Mouse (Mus musculus) liver, embryonic 11.5 days (tissue): ENCODE measurements around the gene Tmem63a. TPM values are rescaled to one million over a fixed set of nuclear protein-coding genes. Genes with fewer than 3 reads are reported as not detected.

Experiments used
- ATAC-seq: fragments of 200-750 bp; cut with Nextera tagmentation; replicated peaks from 2 replicates; pipeline ENCODE4 v1.8.0; 2017; ENCODE audit warnings: moderate number of reproducible peaks, mild to moderate bottlenecking, moderate TSS enrichment, moderate library complexity; ENCODE audit not compliant: low FRiP score
- DNase-seq: peaks from one replicate; pipeline ENCODE4 v3.0.0-alpha.2; 2017; ENCODE audit warnings: low spot score
- H3K27ac ChIP-seq: fragments of 300-500 bp; sonication (generic); 2 replicates; pipeline ENCODE4 v1.5.1; 2014; ENCODE audit warnings: mild to moderate bottlenecking, low read depth, low read length, control low read depth
- H3K27me3 ChIP-seq: fragments of 300-500 bp; sonication (generic); replicated peaks from 2 replicates; pipeline ENCODE4 v1.6.1; 2014; ENCODE audit warnings: low read length, mixed read lengths; ENCODE audit not compliant: control insufficient read depth, insufficient read depth
- H3K36me3 ChIP-seq: fragments of 300-500 bp; sonication (generic); 2 replicates; pipeline ENCODE4 v1.6.1; 2014; ENCODE audit warnings: mild to moderate bottlenecking, low read length, moderate library complexity, mixed read lengths; ENCODE audit not compliant: control insufficient read depth, insufficient read depth
- H3K4me1 ChIP-seq: fragments of 300-500 bp; sonication (generic); replicated peaks from 2 replicates; pipeline ENCODE4 v1.6.1; 2014; ENCODE audit warnings: low read length, mixed read lengths; ENCODE audit not compliant: control insufficient read depth, insufficient read depth
- H3K4me2 ChIP-seq: fragments of 300-500 bp; sonication (generic); 2 replicates; pipeline ENCODE4 v1.6.1; 2014; ENCODE audit warnings: mild to moderate bottlenecking, control low read depth, moderate library complexity
- H3K4me3 ChIP-seq: fragments of 300-500 bp; sonication (generic); 2 replicates; pipeline ENCODE4 v1.5.1; 2014; ENCODE audit warnings: low read depth, low read length, control low read depth
- H3K9ac ChIP-seq: fragments of 300-500 bp; sonication (generic); 2 replicates; pipeline ENCODE4 v1.6.1; 2014; ENCODE audit warnings: low read depth, low read length, control low read depth
- H3K9me3 ChIP-seq: fragments of 300-500 bp; sonication (generic); 2 replicates; pipeline ENCODE4 v1.6.1; 2016; ENCODE audit warnings: low read length, inconsistent platforms, mixed read lengths; ENCODE audit not compliant: control insufficient read depth
- WGBS: fragments of 180-500 bp; shearing (Covaris S2); extraction: QIAGEN DNeasy Blood & Tissue Kit; methylation state at CpG from one replicate; pipeline ENCODE4 v1.1.7; 2014; 5-methylcytosine and 5-hydroxymethylcytosine counted together
- polyA plus RNA-seq: library from polyadenylated mRNA; unstranded; fragments of >200 nt; fragmentation: Nextera tagmentation; extraction: Ambion mirVana; gene quantifications from 2 replicates; pipeline ENCODE4 v1.2.1, GENCODE M21; 2014

Tmem63a gene
- polyA plus RNA-seq, 1 experiment from 2014 or later, result 8.3 TPM

- DNase-seq (no peak), ATAC-seq (no peak)
- no peaks in the 10 kb centered on the region for H3K36me3 ChIP-seq
- H3K27me3 ChIP-seq, result no peaks in the 10 kb centered on the region
- H3K4me3 ChIP-seq, result no peak overlapping the region
- no peaks in the 10 kb centered on the region for H3K9me3 ChIP-seq
- no peak overlapping the region for H3K9ac ChIP-seq
- WGBS, result 41% methylated on average over 1 of the region's 1 CpGs
- H3K27ac ChIP-seq, result no peak overlapping the region
- H3K4me1 ChIP-seq, result peaks cover 7% of the 10 kb centered on the region
- H3K4me2 ChIP-seq, result no peak overlapping the region
Measured at GRCm38 (mm10) chr1:180917053-180917452, 25.1 kb upstream of the Tmem63a start.

GRCm38 (mm10) chr1:180919686-180920085 lies 22.5 kb upstream of the Tmem63a start:
- DNase-seq, result no peak
- Histone ChIP-seq H3K4me2 (no peak overlapping the region), H3K27me3 (no peaks in the 10 kb centered on the region), H3K4me1 (no peaks in the 10 kb centered on the region; the same call in 1 of the 2 replicates), H3K36me3 (no peaks in the 10 kb centered on the region), H3K27ac (no peak overlapping the region), H3K9ac (no peak overlapping the region), H3K4me3 (no peak overlapping the region), H3K9me3 (no peaks in the 10 kb centered on the region)
- WGBS, result 35% methylated on average over 8 of the region's 8 CpGs
- peak; percentile 79 for ATAC-seq

- DNase-seq (no peak), ATAC-seq (no peak)
- no peaks in the 10 kb centered on the region for H3K36me3 ChIP-seq
- H3K4me3 ChIP-seq, result no peak overlapping the region
- no peak overlapping the region for H3K27ac ChIP-seq
- H3K9me3 ChIP-seq, result no peaks in the 10 kb centered on the region
- no peak overlapping the region for H3K4me2 ChIP-seq
- no peaks in the 10 kb centered on the region for H3K27me3 ChIP-seq
- H3K9ac ChIP-seq, result no peak overlapping the region
- WGBS, result 46% methylated on average over 6 of the region's 6 CpGs
- no peaks in the 10 kb centered on the region for H3K4me1 ChIP-seq
Measured at GRCm38 (mm10) chr1:180922273-180923048, 19.7 kb upstream of the Tmem63a start.

GRCm38 (mm10) chr1:180924737-180925136 lies 17.4 kb upstream of the Tmem63a start:
- no peaks in the 10 kb centered on the region for H3K4me1 ChIP-seq
- no peak for ATAC-seq
- H3K27ac ChIP-seq, result no peak overlapping the region
- H3K9ac ChIP-seq, result no peak overlapping the region
- no peaks in the 10 kb centered on the region for H3K27me3 ChIP-seq
- no peaks in the 10 kb centered on the region for H3K36me3 ChIP-seq
- 59% methylated on average over 2 of the region's 2 CpGs for WGBS
- H3K4me2 ChIP-seq, result no peak overlapping the region
- no peaks in the 10 kb centered on the region for H3K9me3 ChIP-seq
- DNase-seq, result no peak
- no peak overlapping the region for H3K4me3 ChIP-seq

GRCm38 (mm10) chr1:180926286-180926685 lies 15.9 kb upstream of the Tmem63a start:
- H3K9me3 ChIP-seq, result no peaks in the 10 kb centered on the region
- 57% methylated on average over 4 of the region's 4 CpGs for WGBS
- H3K27me3 ChIP-seq, result no peaks in the 10 kb centered on the region
- H3K4me1 ChIP-seq, result no peaks in the 10 kb centered on the region
- no peak overlapping the region for H3K27ac ChIP-seq
- ATAC-seq (no peak), DNase-seq (no peak)
- H3K36me3 ChIP-seq, result no peaks in the 10 kb centered on the region
- no peak overlapping the region for H3K4me2 ChIP-seq
- no peak overlapping the region for H3K4me3 ChIP-seq
- no peak overlapping the region for H3K9ac ChIP-seq

GRCm38 (mm10) chr1:180929599-180929998 lies 12.5 kb upstream of the Tmem63a start:
- ATAC-seq (no peak), DNase-seq (no peak)
- Histone ChIP-seq H3K4me3 (no peak overlapping the region), H3K4me2 (no peak overlapping the region), H3K27me3 (peaks cover 19% of the 10 kb centered on the region), H3K9me3 (no peaks in the 10 kb centered on the region), H3K27ac (no peak overlapping the region), H3K4me1 (no peaks in the 10 kb centered on the region; the same call in 1 of the 2 replicates), H3K9ac (no peak overlapping the region), H3K36me3 (no peaks in the 10 kb centered on the region)
- 37% methylated on average over 2 of the region's 2 CpGs for WGBS

- no peak for ATAC-seq
Measured at GRCm38 (mm10) chr1:180931106-180931505, 11.0 kb upstream of the Tmem63a start.

GRCm38 (mm10) chr1:180933659-180934058 lies 8.5 kb upstream of the Tmem63a start:
- Histone ChIP-seq H3K27ac (no peak overlapping the region), H3K36me3 (no peaks in the 10 kb centered on the region), H3K9ac (no peak overlapping the region), H3K27me3 (peaks cover 34% of the 10 kb centered on the region), H3K9me3 (no peaks in the 10 kb centered on the region), H3K4me3 (no peak overlapping the region), H3K4me1 (peaks cover 8% of the 10 kb centered on the region; the same call in 1 of the 2 replicates), H3K4me2 (no peak overlapping the region)
- DNase-seq, result no peak
- ATAC-seq, result no peak
- 34% methylated on average over 6 of the region's 6 CpGs for WGBS

More at GRCm38 (mm10) chr1:180931106-180931505, 11.0 kb upstream of the Tmem63a start:
- Histone ChIP-seq H3K4me3 (no peak overlapping the region), H3K27ac (no peak overlapping the region), H3K9me3 (no peaks in the 10 kb centered on the region), H3K4me1 (peaks cover 3% of the 10 kb centered on the region; the same call in 1 of the 2 replicates), H3K36me3 (no peaks in the 10 kb centered on the region), H3K9ac (no peak overlapping the region), H3K27me3 (peaks cover 34% of the 10 kb centered on the region), H3K4me2 (no peak overlapping the region)
- DNase-seq, result no peak
- 77% methylated on average over 3 of the region's 3 CpGs for WGBS
